Mouse (Mus musculus) myocyte (in vitro differentiated cells): Measurements from ENCODE around the gene Dnttip2.

Source experiments
- E2F4 ChIP-seq: IDR thresholded peaks from one replicate; pipeline ENCODE4 v1.6.1; 2011; ENCODE audit warnings: mild to moderate bottlenecking, control low read depth, moderate library complexity; ENCODE audit not compliant: insufficient read depth
- MYOG ChIP-seq, 3 experiments: IDR thresholded peaks; one replicate each; pipeline ENCODE4 v1.6.1; 2011; ENCODE audit warnings: control low read depth in 2 of 3, low read depth in 2 of 3, mild to moderate bottlenecking in 2 of 3; ENCODE audit not compliant: insufficient read length in 2 of 3, control insufficient read depth in 1 of 3, insufficient read depth in 1 of 3
- POLR2A ChIP-seq: IDR thresholded peaks from one replicate; pipeline ENCODE4 v1.6.1; 2011; ENCODE audit warnings: low read depth, mild to moderate bottlenecking, control low read depth, moderate library complexity; ENCODE audit not compliant: insufficient read length
- REST ChIP-seq: IDR thresholded peaks from one replicate; pipeline ENCODE4 v1.6.1; 2011; ENCODE audit warnings: mild to moderate bottlenecking, control low read depth, moderate library complexity; ENCODE audit not compliant: insufficient read depth, insufficient read length
- TCF3 ChIP-seq: IDR thresholded peaks from one replicate; pipeline ENCODE4 v1.6.1; 2011; ENCODE audit warnings: low read depth, control low read depth; ENCODE audit not compliant: insufficient read length
- USF1 ChIP-seq: IDR thresholded peaks from one replicate; pipeline ENCODE4 v1.6.1; 2011; ENCODE audit warnings: low read depth, mild to moderate bottlenecking, control low read depth, moderate library complexity

- TF ChIP-seq POLR2A (no peak), USF1 (no peak), E2F4 (no peak), MYOG (IDR thresholded peaks at IDR 0.05; ENCODE audit: control insufficient read depth in 1 of 3, insufficient read depth in 1 of 3, insufficient read length in 2 of 3, low read depth in 2 of 3) (no peak), REST (no peak), TCF3 (no peak)
Observed at GRCm38 (mm10) chr3:122300983-122301919, 27.1 kb downstream of the Dnttip2 start.
